Comparison of ENCODE assay signal across 11 mouse cellular contexts in the genomic region with DNA sequence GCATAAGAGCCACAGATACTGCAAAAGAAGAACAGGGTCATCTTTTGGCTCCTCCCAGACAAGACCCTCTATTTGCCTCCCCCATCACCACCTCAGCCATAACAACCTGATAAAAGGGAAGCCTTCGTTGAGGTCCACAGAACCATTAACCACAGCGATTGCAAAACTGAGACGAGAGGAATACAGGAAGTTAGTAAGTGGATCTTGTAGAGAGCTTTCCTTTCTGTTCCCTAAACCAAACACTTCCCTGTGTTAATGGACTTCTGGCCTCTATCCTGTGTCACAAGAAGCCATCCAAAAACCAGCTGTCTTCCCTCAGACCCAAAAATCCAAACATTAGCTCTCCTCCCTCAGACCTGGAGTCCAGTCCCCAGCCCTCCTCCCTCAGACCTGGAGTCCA. TPM values are rescaled to one million over a fixed set of nuclear protein-coding genes. Genes with fewer than 3 reads are reported as not detected.
DNase-seq lines count a peak whose midpoint lies in the region; ATAC-seq lines count a peak whose summit lies in the region.
"Had no signal": no experiment of that assay in that cellular context is flagged by ENCODE, and none has a peak within 500 bp of the region (broad histone marks: within the 10 kb centered on the region; RNA-seq: fewer than 3 reads in every experiment).

No protein-coding gene starts in this region.

- H3K27me3 ChIP-seq in heart, embryonic 11.5 days (ENCODE audit: control insufficient read depth, insufficient read depth, low read length), result no peaks in the 10 kb centered on the region
- no peaks in the 10 kb centered on the region for H3K27me3 ChIP-seq in intestine, embryonic 15.5 days (replicated peaks)
- no peaks in the 10 kb centered on the region for H3K27me3 ChIP-seq in hindbrain, embryonic 10.5 days (ENCODE audit: insufficient read depth, poor library complexity, severe bottlenecking)

- no peak overlapping the region for H3K4me2 ChIP-seq in heart, embryonic 11.5 days
- H3K4me2 ChIP-seq in intestine, embryonic 15.5 days (replicated peaks), result peak overlapping the region; percentile 64

- no peak for ATAC-seq in heart, embryonic 11.5 days (replicated peaks; ENCODE audit: insufficient number of reproducible peaks, low FRiP score, low TSS enrichment)
- peak; percentile 16 for ATAC-seq in intestine, embryonic 15.5 days
- ATAC-seq in megakaryocyte progenitor cell, adult 5-6 weeks (replicated peaks; ENCODE audit: poor library complexity), result peak; percentile 85

- no peak overlapping the region for H3K9ac ChIP-seq in heart, embryonic 11.5 days (ENCODE audit: low read depth, low read length)
- peak overlapping the region; percentile 15 for H3K9ac ChIP-seq in intestine, embryonic 15.5 days

- H3K4me3 ChIP-seq in heart, embryonic 11.5 days (ENCODE audit: low read depth, low read length), result no peak overlapping the region
- H3K4me3 ChIP-seq in intestine, embryonic 15.5 days (replicated peaks), result peak overlapping the region; percentile 32
- no peak overlapping the region for H3K4me3 ChIP-seq in hindbrain, embryonic 10.5 days

- no peaks in the 10 kb centered on the region for H3K9me3 ChIP-seq in heart, embryonic 11.5 days (replicated peaks; ENCODE audit: control insufficient read depth, low read length)
- H3K9me3 ChIP-seq in intestine, embryonic 15.5 days, result no peaks in the 10 kb centered on the region
- H3K9me3 ChIP-seq in hindbrain, embryonic 10.5 days, result no peaks in the 10 kb centered on the region

- peak; percentile 20 for DNase-seq in heart, adult 8-10 months (ENCODE audit: low spot score)
- DNase-seq in 416B (ENCODE audit: low read depth), result peak; percentile 71
- no peak for DNase-seq in hindbrain, embryonic 10.5 days (ENCODE audit: low spot score)
- no peak for DNase-seq in cerebellum, postnatal 25 days
- DNase-seq in urinary bladder, postnatal 4 days (ENCODE audit: low spot score in 2 of 2), result no peak
- DNase-seq: adrenal gland, postnatal 10 days; cerebellum, adult 11 months; kidney, adult 9 months had no signal

- H3K4me1 ChIP-seq in heart, embryonic 11.5 days (ENCODE audit: control insufficient read depth, insufficient read depth, low read length), result no peaks in the 10 kb centered on the region
- H3K4me1 ChIP-seq in intestine, embryonic 15.5 days (replicated peaks), result peaks cover 5% of the 10 kb centered on the region
- H3K4me1 ChIP-seq in hindbrain, embryonic 10.5 days (replicated peaks), result no peaks in the 10 kb centered on the region

- WGBS in heart, embryonic 11.5 days (ENCODE audit: insufficient replicate concordance), result 49% methylated on average over 3 of the region's 3 CpGs
- WGBS in intestine, embryonic 15.5 days, result 27% methylated on average over 3 of the region's 3 CpGs
- WGBS in hindbrain, embryonic 10.5 days, result 83% methylated on average over 3 of the region's 3 CpGs

- H3K27ac ChIP-seq in heart, embryonic 11.5 days (ENCODE audit: low read depth, low read length), result no peak overlapping the region
- H3K27ac ChIP-seq in intestine, embryonic 15.5 days, result peak overlapping the region; percentile 61
- H3K27ac ChIP-seq in hindbrain, embryonic 10.5 days, result no peak overlapping the region

- no peaks in the 10 kb centered on the region for H3K36me3 ChIP-seq in heart, embryonic 11.5 days (ENCODE audit: control insufficient read depth, insufficient read depth, low read length)
- H3K36me3 ChIP-seq in intestine, embryonic 15.5 days, result no peaks in the 10 kb centered on the region
- H3K36me3 ChIP-seq in hindbrain, embryonic 10.5 days, result no peaks in the 10 kb centered on the region

RNA-seq across cellular contexts. Expression of gene Tmem150b, which starts 0.7 kb away (rescaled TPM):
- total RNA-seq in heart, adult 8-10 months (2022), result under 1 TPM in 3 of 4 experiments, not detected in 1; 0.12 to 0.24 (median 0.17) TPM
- not detected in 2 replicates for polyA plus RNA-seq in heart, embryonic 11.5 days (2014; fragmentation: Nextera tagmentation; extraction: Ambion mirVana)
- 2.2 and 3.6 TPM in 2 replicates for polyA plus RNA-seq in intestine, embryonic 15.5 days (2015; fragmentation: Nextera tagmentation; extraction: Ambion mirVana)
- 10.1 and 12.1 TPM in 2 replicates for total RNA-seq in megakaryocyte progenitor cell, adult 5-6 weeks (2015)
- total RNA-seq in megakaryocyte progenitor cell, adult 5-6 weeks (2017), result 23.0 and 24.4 TPM in 2 replicates
- polyA plus RNA-seq in hindbrain, embryonic 10.5 days (2016; fragmentation: Nextera tagmentation; extraction: Ambion mirVana), result 0.14 and 0.17 TPM in 2 replicates

RNA-seq across cellular contexts. Expression of gene Kmt5c, which starts 15.6 kb away (rescaled TPM):
- 10 to 100 TPM in 2 of 4 experiments, 1 to 10 TPM in 2; 7.5 to 10.8 (median 9.7) TPM for total RNA-seq in heart, adult 8-10 months (2022)
- 58.6 and 63.5 TPM in 2 replicates for polyA plus RNA-seq in heart, embryonic 11.5 days (2014; fragmentation: Nextera tagmentation; extraction: Ambion mirVana)
- 63.7 and 66.8 TPM in 2 replicates for polyA plus RNA-seq in intestine, embryonic 15.5 days (2015; fragmentation: Nextera tagmentation; extraction: Ambion mirVana)
- 37.3 and 41.0 TPM in 2 replicates for total RNA-seq in megakaryocyte progenitor cell, adult 5-6 weeks (2015)
- total RNA-seq in megakaryocyte progenitor cell, adult 5-6 weeks (2017), result 50.1 and 55.6 TPM in 2 replicates
- 94.8 and 106 TPM in 2 replicates for polyA plus RNA-seq in hindbrain, embryonic 10.5 days (2016; fragmentation: Nextera tagmentation; extraction: Ambion mirVana)

RNA-seq across cellular contexts. Expression of gene Cox6b2, which starts 28.5 kb away (rescaled TPM):
- total RNA-seq in heart, adult 8-10 months (2022), result 1 to 10 TPM; 1.8 to 3.8 (median 2.8) TPM
- polyA plus RNA-seq in heart, embryonic 11.5 days (2014; fragmentation: Nextera tagmentation; extraction: Ambion mirVana), result 32.9 and 42.4 TPM in 2 replicates
- 45.5 and 53.0 TPM in 2 replicates for polyA plus RNA-seq in intestine, embryonic 15.5 days (2015; fragmentation: Nextera tagmentation; extraction: Ambion mirVana)
- total RNA-seq in megakaryocyte progenitor cell, adult 5-6 weeks (2015), result 63.0 and 71.7 TPM in 2 replicates
- total RNA-seq in megakaryocyte progenitor cell, adult 5-6 weeks (2017), result 44.2 and 66.7 TPM in 2 replicates
- polyA plus RNA-seq in hindbrain, embryonic 10.5 days (2016; fragmentation: Nextera tagmentation; extraction: Ambion mirVana), result 40.8 and 46.1 TPM in 2 replicates

RNA-seq across cellular contexts. Expression of gene Brsk1, which starts 34.0 kb away (rescaled TPM):
- total RNA-seq in heart, adult 8-10 months (2022), result 1 to 10 TPM in 2 of 4 experiments, under 1 TPM in 2; 0.57 to 1.2 (median 0.98) TPM
- polyA plus RNA-seq in heart, embryonic 11.5 days (2014; fragmentation: Nextera tagmentation; extraction: Ambion mirVana), result 1.7 TPM in 2 replicates
- 0.63 and 1.1 TPM in 2 replicates for polyA plus RNA-seq in intestine, embryonic 15.5 days (2015; fragmentation: Nextera tagmentation; extraction: Ambion mirVana)
- total RNA-seq in megakaryocyte progenitor cell, adult 5-6 weeks (2015), result 0.44 TPM in 1 of 2 replicates, not detected in the other
- total RNA-seq in megakaryocyte progenitor cell, adult 5-6 weeks (2017), result not detected in 2 replicates
- 1.7 and 2.8 TPM in 2 replicates for polyA plus RNA-seq in hindbrain, embryonic 10.5 days (2016; fragmentation: Nextera tagmentation; extraction: Ambion mirVana)

RNA-seq across cellular contexts. Expression of gene Hspbp1, which starts 39.5 kb away (rescaled TPM):
- total RNA-seq in heart, adult 8-10 months (2022), result 10 to 100 TPM; 28.4 to 36.3 (median 33.5) TPM
- polyA plus RNA-seq in heart, embryonic 11.5 days (2014; fragmentation: Nextera tagmentation; extraction: Ambion mirVana), result 81.5 and 83.7 TPM in 2 replicates
- 92.4 and 98.2 TPM in 2 replicates for polyA plus RNA-seq in intestine, embryonic 15.5 days (2015; fragmentation: Nextera tagmentation; extraction: Ambion mirVana)
- total RNA-seq in megakaryocyte progenitor cell, adult 5-6 weeks (2015), result 48.1 and 52.5 TPM in 2 replicates
- total RNA-seq in megakaryocyte progenitor cell, adult 5-6 weeks (2017), result 20.2 and 26.2 TPM in 2 replicates
- 131 and 139 TPM in 2 replicates for polyA plus RNA-seq in hindbrain, embryonic 10.5 days (2016; fragmentation: Nextera tagmentation; extraction: Ambion mirVana)

Comparison
In these comparisons a context has a peak if more than half of its experiments do, and no peak if none do; other contexts are left out.
1. DNase-seq: peak in heart, adult 8-10 months (single experiment) and 416B (single experiment); none in hindbrain, embryonic 10.5 days (single experiment), cerebellum, postnatal 25 days (0 of 2) and urinary bladder, postnatal 4 days (0 of 2).